Mouse (Mus musculus): ENCODE results near the gene Map1b. TPM values are rescaled to one million over a fixed set of nuclear protein-coding genes. Genes with fewer than 3 reads are reported as not detected.

Map1b gene
- polyA plus RNA-seq, 1 experiment from 2014 or later: 665 TPM

DNA sequence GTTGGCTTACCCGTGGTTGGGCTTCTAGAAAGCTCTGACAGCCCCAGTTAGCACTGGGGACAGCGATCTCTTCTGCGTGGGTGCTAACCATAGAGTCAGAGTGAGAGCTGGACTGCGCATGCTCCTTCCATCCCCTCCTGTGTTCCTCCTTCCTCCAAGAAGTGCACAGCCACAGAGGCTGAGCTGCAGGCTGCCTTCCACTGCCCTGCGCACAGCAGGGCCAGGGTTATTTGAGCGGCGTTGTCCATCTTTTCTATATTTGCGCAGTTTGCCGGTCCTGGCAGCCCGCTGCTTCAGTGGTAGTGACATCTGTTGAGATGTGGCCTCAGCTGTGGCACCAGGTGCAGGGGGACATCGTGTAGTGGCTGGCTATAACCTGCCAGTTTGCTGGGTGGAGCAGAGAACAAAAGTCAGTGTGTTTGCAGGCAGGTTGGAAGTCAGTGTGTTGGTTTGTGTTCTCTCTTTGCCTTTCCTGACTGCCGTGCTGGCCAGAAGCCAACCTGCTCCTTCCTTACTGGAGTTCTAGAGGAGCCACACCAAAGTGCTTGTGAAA lies 118.1 kb downstream of the Map1b start:
- no peaks in the 10 kb centered on the region for H3K27me3 ChIP-seq (ENCODE audit: low read depth, poor library complexity, severe bottlenecking)
- no peak overlapping the region for H3K4me3 ChIP-seq
- 89% methylated on average over 12 of the region's 12 CpGs for WGBS
- peaks cover 61% of the 10 kb centered on the region for H3K4me1 ChIP-seq
- peaks cover 21% of the 10 kb centered on the region for H3K36me3 ChIP-seq
- H3K9me3 ChIP-seq (replicated peaks): no peaks in the 10 kb centered on the region
- DNase-seq (ENCODE audit: low spot score): no peak
- peak overlapping the region; percentile 55 for H3K27ac ChIP-seq (replicated peaks)

DNA sequence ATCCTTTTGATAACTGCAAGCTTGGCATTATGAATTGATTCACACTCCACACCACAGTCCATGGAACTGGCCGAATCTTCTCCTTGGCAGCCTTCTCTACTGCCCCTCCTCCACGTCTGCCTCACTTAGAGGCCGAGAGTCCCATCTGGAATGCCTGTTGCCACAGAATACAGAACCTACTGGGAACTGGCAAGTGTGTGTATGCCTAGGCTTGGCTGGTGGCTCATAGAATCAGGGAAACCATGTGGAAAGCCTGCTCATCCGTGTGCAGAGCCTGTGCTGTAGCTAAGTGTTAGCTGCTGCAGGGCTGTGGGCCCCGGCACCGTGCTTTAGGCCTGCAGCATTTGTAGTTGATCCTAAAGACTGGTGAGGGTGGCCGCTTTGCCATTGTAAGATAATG lies 119.1 kb downstream of the Map1b start:
- Histone ChIP-seq H3K4me1 (peaks cover 61% of the 10 kb centered on the region), H3K9me3 (replicated peaks) (no peaks in the 10 kb centered on the region), H3K27me3 (ENCODE audit: low read depth, poor library complexity, severe bottlenecking) (no peaks in the 10 kb centered on the region), H3K27ac (replicated peaks) (peak overlapping the region; percentile 63), H3K36me3 (peaks cover 14% of the 10 kb centered on the region), H3K4me3 (no peak overlapping the region)
- DNase-seq (ENCODE audit: low spot score): no peak
- WGBS: 54% methylated on average over 7 of the region's 7 CpGs

DNA sequence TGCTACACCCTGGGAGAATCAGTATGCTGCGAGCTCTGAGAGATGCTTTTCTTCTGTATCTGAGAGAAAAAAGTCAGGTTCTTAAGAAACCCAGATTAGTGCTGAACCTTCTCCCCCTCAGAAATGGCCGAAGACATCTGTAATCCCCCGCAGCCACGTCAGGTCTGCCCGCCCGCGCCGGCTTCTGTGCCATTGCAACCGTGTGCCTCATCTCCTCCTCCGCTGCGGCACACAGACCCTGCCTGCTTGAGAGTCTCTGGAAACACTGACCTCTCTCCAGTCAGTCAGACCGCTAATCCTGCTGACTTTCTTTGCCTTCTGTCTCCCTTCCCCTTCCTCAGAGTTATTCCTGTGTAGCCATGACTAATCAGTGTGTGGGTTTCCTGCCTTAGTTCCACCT lies 120.8 kb downstream of the Map1b start:
- Histone ChIP-seq H3K36me3 (peaks cover 11% of the 10 kb centered on the region), H3K9me3 (replicated peaks) (no peaks in the 10 kb centered on the region), H3K27ac (replicated peaks) (peak overlapping the region; percentile 72), H3K4me1 (peaks cover 58% of the 10 kb centered on the region), H3K27me3 (ENCODE audit: low read depth, poor library complexity, severe bottlenecking) (no peaks in the 10 kb centered on the region), H3K4me3 (peak overlapping the region; percentile 34; the same call in 1 of the 2 replicates)
- DNase-seq (ENCODE audit: low spot score): peak; percentile 68
- 30% methylated on average over 12 of the region's 12 CpGs for WGBS

DNA sequence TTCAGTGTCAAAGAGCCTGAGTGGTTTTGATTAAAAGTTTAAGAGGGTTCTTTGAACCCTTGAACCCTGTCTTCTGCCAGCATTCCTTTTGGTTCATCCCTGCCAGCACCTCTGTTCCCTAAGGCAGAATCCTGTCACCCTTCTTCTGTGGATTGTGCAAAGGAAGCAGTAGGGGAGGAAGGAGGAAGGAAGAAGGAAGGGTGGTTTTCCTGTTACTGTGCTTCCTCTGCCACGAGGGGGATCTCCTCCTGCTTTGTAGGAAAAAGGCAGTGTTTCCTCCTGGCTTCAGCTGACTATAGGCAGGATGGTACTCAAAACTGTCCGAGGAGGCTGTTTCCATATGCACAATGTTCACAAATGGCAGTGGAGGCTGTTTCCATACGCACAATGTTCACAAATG lies 121.6 kb downstream of the Map1b start:
- no peaks in the 10 kb centered on the region for H3K27me3 ChIP-seq (ENCODE audit: low read depth, poor library complexity, severe bottlenecking)
- H3K36me3 ChIP-seq: peaks cover 10% of the 10 kb centered on the region
- no peak for DNase-seq (ENCODE audit: low spot score)
- peak overlapping the region; percentile 72 for H3K27ac ChIP-seq (replicated peaks)
- H3K4me1 ChIP-seq: peaks cover 56% of the 10 kb centered on the region
- 47% methylated on average over 3 of the region's 3 CpGs for WGBS
- no peaks in the 10 kb centered on the region for H3K9me3 ChIP-seq (replicated peaks)
- 0 out of 2 replicates have a peak overlapping the region, but pooled peaks have one; percentile 34 for H3K4me3 ChIP-seq

- DNase-seq (ENCODE audit: low spot score): no peak
- no peak overlapping the region for H3K27ac ChIP-seq (replicated peaks)
- H3K4me3 ChIP-seq: no peak overlapping the region
- 86% methylated on average over 3 of the region's 3 CpGs for WGBS
- peaks cover 7% of the 10 kb centered on the region for H3K36me3 ChIP-seq
- peaks cover 43% of the 10 kb centered on the region for H3K4me1 ChIP-seq
- H3K9me3 ChIP-seq (replicated peaks): no peaks in the 10 kb centered on the region
- no peaks in the 10 kb centered on the region for H3K27me3 ChIP-seq (ENCODE audit: low read depth, poor library complexity, severe bottlenecking)
Measured at GRCm38 (mm10) chr13:99393128-99393527, 123.2 kb downstream of the Map1b start.

DNA sequence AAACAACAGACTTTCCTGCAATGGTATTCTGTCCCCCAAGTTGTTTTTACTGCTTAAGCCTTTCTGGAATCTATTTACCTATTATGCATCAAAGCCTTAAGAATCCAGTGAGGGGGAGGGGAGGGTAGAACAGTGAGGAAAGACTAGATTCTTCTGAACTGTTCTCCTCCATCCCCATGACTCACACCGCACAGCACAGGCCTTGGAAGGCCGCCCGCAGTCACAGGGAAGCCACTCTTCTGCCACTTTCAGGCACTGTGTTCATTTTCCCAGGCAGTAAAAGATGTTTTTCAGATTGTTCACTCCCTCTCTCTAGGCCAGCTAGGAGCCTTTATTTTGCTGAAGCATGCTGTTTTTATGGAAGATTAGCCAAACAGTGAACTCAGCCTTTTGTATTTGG lies 124.9 kb downstream of the Map1b start:
- Histone ChIP-seq H3K27ac (replicated peaks) (peak overlapping the region; percentile 38; the same call in 1 of the 2 replicates), H3K4me3 (no peak overlapping the region), H3K9me3 (replicated peaks) (no peaks in the 10 kb centered on the region), H3K4me1 (peaks cover 28% of the 10 kb centered on the region), H3K27me3 (ENCODE audit: low read depth, poor library complexity, severe bottlenecking) (no peaks in the 10 kb centered on the region), H3K36me3 (peaks cover 6% of the 10 kb centered on the region; the same call in 1 of the 2 replicates)
- DNase-seq (ENCODE audit: low spot score): no peak
- 85% methylated on average over 3 of the region's 3 CpGs for WGBS

DNA sequence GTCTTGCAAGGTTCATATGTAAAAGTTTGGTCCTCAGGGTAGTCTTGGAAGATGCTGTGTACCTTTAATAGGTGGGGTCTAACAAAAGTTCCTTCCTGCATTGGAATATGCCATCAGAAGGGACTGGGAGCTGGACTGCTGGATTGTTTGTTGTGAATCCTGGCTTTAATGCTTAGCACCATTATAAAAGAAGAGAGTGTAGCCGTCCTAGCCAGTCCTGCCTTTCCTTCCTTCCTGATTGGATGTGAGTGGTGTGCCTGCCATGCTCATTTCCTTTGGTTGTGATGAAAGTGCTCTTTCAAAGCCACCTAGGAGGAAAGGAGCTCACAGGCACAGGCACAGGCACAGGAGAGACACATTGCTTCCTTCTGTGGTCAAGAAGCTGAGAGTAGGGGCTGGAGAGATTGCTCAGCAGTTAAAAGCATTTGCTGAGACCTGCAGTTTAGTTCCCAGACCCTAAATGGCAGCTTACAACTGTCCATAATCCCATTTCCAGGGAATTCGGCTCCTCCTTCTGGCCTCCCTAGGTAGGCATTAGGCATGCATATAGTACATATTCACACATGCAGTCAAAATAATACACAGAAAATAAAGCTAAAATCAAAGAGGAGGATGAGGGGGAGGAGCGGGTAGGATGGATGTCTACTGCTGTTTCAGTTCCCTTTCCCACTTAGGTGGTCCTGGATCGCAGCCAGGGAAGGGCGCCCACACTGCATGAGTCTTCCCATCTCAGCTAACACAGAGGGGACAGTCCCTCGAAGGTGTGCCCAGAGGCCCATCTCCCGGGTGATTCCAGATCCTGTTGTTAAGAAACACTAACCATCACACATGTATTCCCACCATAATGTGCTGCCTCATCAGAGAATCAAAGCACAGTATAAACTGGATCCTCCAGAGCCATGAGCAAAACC lies 128.2 kb downstream of the Map1b start:
- 85% methylated on average over 7 of the region's 7 CpGs for WGBS
- H3K27ac ChIP-seq (replicated peaks): 0 out of 2 replicates have a peak overlapping the region, but pooled peaks have one; percentile 46
- H3K27me3 ChIP-seq (ENCODE audit: low read depth, poor library complexity, severe bottlenecking): no peaks in the 10 kb centered on the region
- peaks cover 19% of the 10 kb centered on the region for H3K4me1 ChIP-seq
- H3K9me3 ChIP-seq (replicated peaks): no peaks in the 10 kb centered on the region
- DNase-seq (ENCODE audit: low spot score): no peak
- H3K36me3 ChIP-seq: peaks cover 6% of the 10 kb centered on the region; the same call in 1 of the 2 replicates
- no peak overlapping the region for H3K4me3 ChIP-seq

DNA sequence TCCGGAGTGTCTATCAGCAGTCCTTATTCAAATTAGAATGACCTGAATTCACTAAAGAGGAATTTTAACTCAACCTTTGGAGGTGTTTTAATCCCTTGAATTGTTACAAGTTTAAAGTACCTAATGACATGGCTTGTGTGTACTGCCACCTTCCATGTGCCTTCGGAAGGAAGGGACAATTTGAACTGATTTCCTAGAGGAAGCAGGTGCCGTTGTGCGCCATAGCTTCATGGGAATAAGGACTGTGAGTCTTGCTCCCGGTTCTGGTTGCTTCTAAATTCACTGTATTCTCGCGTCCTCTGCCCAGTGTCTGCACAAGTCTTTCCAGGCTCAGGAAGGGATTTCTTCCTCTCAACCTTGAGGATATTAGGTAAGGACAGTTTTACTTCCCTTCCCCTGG lies 130.0 kb downstream of the Map1b start:
- WGBS: 94% methylated on average over 7 of the region's 7 CpGs
- Histone ChIP-seq H3K36me3 (peaks cover 9% of the 10 kb centered on the region), H3K27ac (replicated peaks) (no peak overlapping the region), H3K4me1 (peaks cover 26% of the 10 kb centered on the region), H3K4me3 (no peak overlapping the region), H3K27me3 (ENCODE audit: low read depth, poor library complexity, severe bottlenecking) (no peaks in the 10 kb centered on the region), H3K9me3 (replicated peaks) (no peaks in the 10 kb centered on the region)
- DNase-seq (ENCODE audit: low spot score): no peak

GRCm38 (mm10) chr13:99385911-99386310 lies 130.4 kb downstream of the Map1b start:
- H3K9me3 ChIP-seq (replicated peaks): no peaks in the 10 kb centered on the region
- H3K4me3 ChIP-seq: no peak overlapping the region
- peaks cover 13% of the 10 kb centered on the region for H3K36me3 ChIP-seq
- WGBS: 97% methylated on average over 6 of the region's 6 CpGs
- no peak overlapping the region for H3K27ac ChIP-seq (replicated peaks)
- H3K27me3 ChIP-seq (ENCODE audit: low read depth, poor library complexity, severe bottlenecking): no peaks in the 10 kb centered on the region
- DNase-seq (ENCODE audit: low spot score): no peak
- peaks cover 22% of the 10 kb centered on the region for H3K4me1 ChIP-seq

- H3K27me3 ChIP-seq (ENCODE audit: low read depth, poor library complexity, severe bottlenecking): no peaks in the 10 kb centered on the region
- H3K27ac ChIP-seq (replicated peaks): 0 out of 2 replicates have a peak overlapping the region, but pooled peaks have one; percentile 7
- no peaks in the 10 kb centered on the region for H3K9me3 ChIP-seq (replicated peaks)
- H3K36me3 ChIP-seq: peaks cover 13% of the 10 kb centered on the region; the same call in 1 of the 2 replicates
- no peak overlapping the region for H3K4me3 ChIP-seq
- peaks cover 22% of the 10 kb centered on the region for H3K4me1 ChIP-seq
- DNase-seq (ENCODE audit: low spot score): no peak
- WGBS: 49% methylated on average over 7 of the region's 7 CpGs
Measured at GRCm38 (mm10) chr13:99384555-99385203, 131.7 kb downstream of the Map1b start.

DNA sequence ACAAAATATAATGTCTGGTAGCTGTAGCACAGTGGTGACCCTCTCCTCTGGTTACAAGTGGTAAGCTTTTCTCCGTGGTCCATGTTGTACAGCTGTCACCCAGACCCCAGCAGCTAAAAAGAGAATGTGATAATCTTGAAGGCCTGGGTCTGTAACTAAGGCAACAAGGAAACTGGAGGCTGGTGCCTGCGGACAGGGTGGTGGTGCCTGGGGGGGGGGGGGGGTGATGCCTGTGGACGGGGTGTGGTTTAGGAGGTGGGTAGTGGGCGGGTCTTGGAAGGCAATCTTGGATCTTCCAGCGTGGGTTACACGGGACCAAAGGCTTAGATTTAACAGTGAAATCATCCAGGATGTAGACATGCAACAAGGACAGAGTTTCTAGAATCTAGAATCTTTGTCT lies 134.0 kb downstream of the Map1b start:
- H3K4me1 ChIP-seq: peaks cover 22% of the 10 kb centered on the region
- 66% methylated on average over 6 of the region's 6 CpGs for WGBS
- H3K36me3 ChIP-seq: peaks cover 24% of the 10 kb centered on the region
- no peak overlapping the region for H3K27ac ChIP-seq (replicated peaks)
- no peak overlapping the region for H3K4me3 ChIP-seq
- no peaks in the 10 kb centered on the region for H3K27me3 ChIP-seq (ENCODE audit: low read depth, poor library complexity, severe bottlenecking)
- peak; percentile 17 for DNase-seq (ENCODE audit: low spot score)
- H3K9me3 ChIP-seq (replicated peaks): no peaks in the 10 kb centered on the region

DNA sequence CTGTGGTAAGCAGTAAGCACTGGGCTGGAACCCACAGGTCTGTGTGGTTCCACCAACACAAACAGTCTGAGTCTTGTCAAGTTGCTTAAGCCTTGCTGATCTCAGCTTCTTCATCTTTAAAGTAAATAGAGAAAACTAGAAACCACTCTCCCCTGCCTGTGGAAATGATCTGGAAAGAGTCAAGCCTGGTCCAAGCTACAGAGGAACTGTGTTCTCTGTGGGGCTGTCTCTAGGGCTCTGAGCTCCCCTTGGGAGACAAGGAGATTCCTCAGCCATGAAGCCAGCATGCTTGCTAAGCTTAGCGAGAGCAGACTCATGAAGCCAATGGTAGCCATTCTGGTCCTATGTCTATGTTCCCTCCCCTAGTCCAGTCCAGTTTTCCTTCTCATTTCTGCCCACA lies 138.1 kb downstream of the Map1b start:
- Histone ChIP-seq H3K27me3 (ENCODE audit: low read depth, poor library complexity, severe bottlenecking) (no peaks in the 10 kb centered on the region), H3K9me3 (replicated peaks) (no peaks in the 10 kb centered on the region), H3K27ac (replicated peaks) (no peak overlapping the region), H3K4me3 (no peak overlapping the region), H3K4me1 (peaks cover 13% of the 10 kb centered on the region; the same call in 1 of the 2 replicates), H3K36me3 (peaks cover 26% of the 10 kb centered on the region)
- DNase-seq (ENCODE audit: low spot score): no peak
- WGBS: 92% methylated on average over 1 of the region's 1 CpGs

Data from midbrain, embryonic 10.5 days (tissue).